Mouse (Mus musculus) limb, embryonic 14.5 days (tissue): ENCODE measurements around the gene Zc3h14. TPM values are rescaled to one million over a fixed set of nuclear protein-coding genes. Genes with fewer than 3 reads are reported as not detected.
A peak's percentile ranks its signal among the peaks of the same experiment; 100 is the strongest.

Experiments
- ATAC-seq: fragments of 200-750 bp; cut with Nextera tagmentation; 2 replicates; pipeline ENCODE4 v1.8.0; 2017; ENCODE audit warnings: low read depth, moderate number of reproducible peaks, moderate TSS enrichment; ENCODE audit not compliant: low FRiP score
- DNase-seq: peaks from one replicate; pipeline ENCODE4 v3.0.0-alpha.2; 2015; ENCODE audit warnings: low spot score
- H3K27ac ChIP-seq: fragments of 300-500 bp; sonication (generic); replicated peaks from 2 replicates; pipeline ENCODE4 v1.5.1; 2014; ENCODE audit warnings: low read depth, mild to moderate bottlenecking, low read length, moderate library complexity, mixed read lengths
- H3K27me3 ChIP-seq: fragments of 300-500 bp; sonication (generic); 2 replicates; pipeline ENCODE4 v1.6.1; 2014; ENCODE audit warnings: low read length, mixed read lengths; ENCODE audit not compliant: control insufficient read depth, insufficient read depth
- H3K36me3 ChIP-seq: fragments of 300-500 bp; sonication (generic); 2 replicates; pipeline ENCODE4 v1.6.1; 2014; ENCODE audit warnings: mild to moderate bottlenecking, low read length, moderate library complexity, mixed read lengths; ENCODE audit not compliant: control insufficient read depth, insufficient read depth
- H3K4me1 ChIP-seq: fragments of 300-500 bp; sonication (generic); 2 replicates; pipeline ENCODE4 v1.6.1; 2014; ENCODE audit warnings: antibody characterized with exemption, low read length, mixed read lengths; ENCODE audit not compliant: control insufficient read depth, insufficient read depth
- H3K4me2 ChIP-seq: fragments of 300-500 bp; sonication (generic); replicated peaks from 2 replicates; pipeline ENCODE4 v1.6.1; 2014; ENCODE audit warnings: low read depth, mild to moderate bottlenecking, low read length, moderate library complexity; ENCODE audit not compliant: severe bottlenecking
- H3K4me3 ChIP-seq: fragments of 300-500 bp; sonication (generic); replicated peaks from 2 replicates; pipeline ENCODE4 v1.5.1; 2014; ENCODE audit warnings: low read length
- H3K9ac ChIP-seq: fragments of 300-500 bp; sonication (generic); 2 replicates; pipeline ENCODE4 v1.6.1; 2014; ENCODE audit warnings: mild to moderate bottlenecking, low read depth, low read length, moderate library complexity; ENCODE audit not compliant: severe bottlenecking
- H3K9me3 ChIP-seq: fragments of 300-500 bp; sonication (generic); 2 replicates; pipeline ENCODE4 v1.6.1; 2016; ENCODE audit warnings: low read length; ENCODE audit not compliant: control insufficient read depth
- POLR2A ChIP-seq: fragments of 200-500 bp; IDR thresholded peaks from 2 replicates; pipeline ENCODE4 v1.8.0; 2012; ENCODE audit warnings: inconsistent platforms, mild to moderate bottlenecking, moderate library complexity, borderline replicate concordance; ENCODE audit not compliant: insufficient read depth, insufficient read length; ENCODE audit errors: extremely low read depth
- WGBS: fragments of 180-500 bp; shearing (Covaris S2); extraction: QIAGEN DNeasy Blood & Tissue Kit; methylation state at CpG from one replicate; pipeline ENCODE4 v1.1.7; 2014; 5-methylcytosine and 5-hydroxymethylcytosine counted together
- polyA plus RNA-seq, 2 experiments: library from polyadenylated mRNA; depleted of rRNA in 1 of 2; stranded (reverse) in 1 of 2; unstranded in 1 of 2; fragments of >200 nt; fragmentation: Nextera tagmentation in 1 of 2; extraction: Ambion mirVana in 1 of 2; gene quantifications; 2 replicates each; pipeline versions ENCODE4 v1.2.1 to v1.2.3; 2012 to 2014

Zc3h14 gene
- polyA plus RNA-seq, 2 experiments = 128 to 145 TPM

- no peak overlapping the region for H3K4me3 ChIP-seq
- H3K9ac ChIP-seq = no peak overlapping the region
- 0 out of 2 replicates have a peak, but pooled peaks cover 3% of the 10 kb centered on the region for H3K36me3 ChIP-seq
- no peak for TF ChIP-seq POLR2A
- no peak overlapping the region for H3K4me2 ChIP-seq
- H3K4me1 ChIP-seq = no peaks in the 10 kb centered on the region
- no peaks in the 10 kb centered on the region for H3K9me3 ChIP-seq
- DNase-seq = no peak
- no peak for ATAC-seq
- H3K27me3 ChIP-seq = no peaks in the 10 kb centered on the region
- no peak overlapping the region for H3K27ac ChIP-seq
- 64% methylated on average over 7 of the region's 7 CpGs for WGBS
Observed at GRCm38 (mm10) chr12:98713621-98714103, 33.1 kb upstream of the Zc3h14 start.

DNA sequence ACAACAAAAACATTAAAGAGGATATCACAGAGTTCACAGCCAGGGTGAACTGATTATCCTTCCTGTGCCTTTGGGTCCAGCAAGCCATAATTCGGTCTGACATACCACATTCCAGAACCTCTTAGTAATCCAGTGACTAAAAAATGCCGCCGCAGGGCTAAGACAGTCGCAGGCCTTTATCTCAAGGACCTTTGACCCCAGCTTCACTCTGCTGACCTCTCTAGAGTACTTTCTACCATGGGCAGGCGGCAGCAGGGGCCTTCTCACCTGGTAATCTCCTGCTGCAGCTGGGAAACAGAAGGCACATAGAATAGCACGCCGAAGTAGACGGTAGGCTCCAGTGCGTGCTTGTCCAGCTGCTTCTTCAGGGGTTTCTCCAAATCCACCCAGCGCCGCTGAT, 32.0 kb upstream of the Zc3h14 start:
- 36% methylated on average over 11 of the region's 11 CpGs for WGBS
- TF ChIP-seq POLR2A = no peak
- Histone ChIP-seq H3K9me3 (no peaks in the 10 kb centered on the region), H3K27me3 (no peaks in the 10 kb centered on the region), H3K4me3 (no peak overlapping the region), H3K4me2 (no peak overlapping the region), H3K4me1 (no peaks in the 10 kb centered on the region), H3K9ac (no peak overlapping the region), H3K27ac (no peak overlapping the region), H3K36me3 (no peaks in the 10 kb centered on the region)
- no peak for DNase-seq
- ATAC-seq = no peak

GRCm38 (mm10) chr12:98716142-98716541, 30.6 kb upstream of the Zc3h14 start:
- no peaks in the 10 kb centered on the region for H3K27me3 ChIP-seq
- WGBS = 89% methylated on average over 2 of the region's 2 CpGs

DNA sequence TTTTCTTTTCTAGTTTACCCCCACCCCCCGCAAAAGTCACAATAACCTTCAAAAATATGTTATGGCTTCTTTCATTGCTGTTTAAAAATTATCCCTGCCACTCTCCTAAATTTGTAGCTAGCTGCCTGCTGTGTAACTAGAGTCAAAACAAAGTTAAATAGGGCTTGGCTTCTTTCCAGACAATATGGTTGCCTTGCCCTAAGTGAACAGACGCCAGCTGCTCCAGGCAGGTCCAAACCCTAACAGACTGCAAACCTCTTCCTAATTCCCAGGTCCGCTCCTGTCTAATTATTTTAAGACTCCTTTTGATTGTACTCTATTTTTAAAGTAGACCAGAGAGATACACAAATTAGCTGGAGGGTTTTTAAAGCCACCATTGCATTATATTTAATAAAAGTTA, 26.1 kb upstream of the Zc3h14 start:
- Histone ChIP-seq H3K9me3 (no peaks in the 10 kb centered on the region), H3K9ac (no peak overlapping the region), H3K27ac (no peak overlapping the region), H3K4me2 (no peak overlapping the region), H3K4me1 (0 out of 2 replicates have a peak, but pooled peaks cover 2% of the 10 kb centered on the region), H3K27me3 (no peaks in the 10 kb centered on the region), H3K4me3 (no peak overlapping the region), H3K36me3 (no peaks in the 10 kb centered on the region)
- peak; percentile 69 for DNase-seq
- WGBS = 34% methylated on average over 3 of the region's 3 CpGs
- 0 out of 2 replicates have a peak, but pooled peaks have one; percentile 41 for ATAC-seq
- no peak for TF ChIP-seq POLR2A

More at GRCm38 (mm10) chr12:98716142-98716541, 30.6 kb upstream of the Zc3h14 start:
- no peak for ATAC-seq
- no peak overlapping the region for H3K4me2 ChIP-seq
- H3K4me1 ChIP-seq = 0 out of 2 replicates have a peak, but pooled peaks cover 2% of the 10 kb centered on the region
- H3K36me3 ChIP-seq = no peaks in the 10 kb centered on the region
- TF ChIP-seq POLR2A = no peak
- DNase-seq = no peak
- H3K27ac ChIP-seq = no peak overlapping the region
- no peaks in the 10 kb centered on the region for H3K9me3 ChIP-seq
- no peak overlapping the region for H3K4me3 ChIP-seq
- H3K9ac ChIP-seq = no peak overlapping the region

DNA sequence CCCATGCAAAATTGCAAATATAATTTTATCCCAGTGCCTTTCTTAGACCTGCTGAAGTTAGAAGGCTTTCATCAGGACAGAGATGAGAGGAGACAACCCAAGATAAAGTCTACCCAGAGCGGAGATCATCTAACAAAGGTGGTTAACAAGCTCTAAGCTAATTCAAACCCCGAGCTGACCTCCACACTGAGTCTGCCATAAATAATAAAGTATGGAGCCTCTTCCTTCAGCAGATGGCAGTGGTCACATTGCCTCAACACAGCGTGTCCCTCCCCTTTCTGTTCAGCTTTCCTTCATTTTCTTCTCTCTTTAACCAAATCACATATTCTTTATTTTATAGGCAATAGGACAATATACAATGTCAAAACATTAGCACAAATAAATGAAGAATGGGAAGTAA, 25.7 kb upstream of the Zc3h14 start:
- Histone ChIP-seq H3K4me2 (no peak overlapping the region), H3K36me3 (no peaks in the 10 kb centered on the region), H3K9me3 (no peaks in the 10 kb centered on the region), H3K27me3 (no peaks in the 10 kb centered on the region), H3K4me1 (0 out of 2 replicates have a peak, but pooled peaks cover 2% of the 10 kb centered on the region), H3K9ac (no peak overlapping the region), H3K4me3 (no peak overlapping the region), H3K27ac (no peak overlapping the region)
- 0 out of 2 replicates have a peak, but pooled peaks have one; percentile 34 for ATAC-seq
- no peak for DNase-seq
- 45% methylated on average over 3 of the region's 3 CpGs for WGBS
- no peak for TF ChIP-seq POLR2A
